In genomic region chr6:50526597-50527024, GRCm38 (mm10) we compare ENCODE assay signal across 8 mouse cellular contexts. TPM values are rescaled to one million over a fixed set of nuclear protein-coding genes. Genes with fewer than 3 reads are reported as not detected.
DNase-seq lines count a peak whose midpoint lies in the region; ATAC-seq and TF ChIP-seq lines count a peak whose summit lies in the region.
"Had no signal": no experiment of that assay in that cellular context is flagged by ENCODE, and none has a peak within 500 bp of the region (broad histone marks: within the 10 kb centered on the region; RNA-seq: fewer than 3 reads in every experiment).

No protein-coding gene starts in this region.

- no peak overlapping the region for H3ac ChIP-seq in C2C12 (ENCODE audit: control insufficient read depth, insufficient read length, low read depth)

- DNase-seq in G1E (ENCODE audit: low spot score): peak; percentile 32
- peak; percentile 42 for DNase-seq in cerebellum, adult 11-12 months
- DNase-seq in forebrain, postnatal 0 days: peak; percentile 87
- peak in 2 of 3 experiments; percentile 22 to 24 for DNase-seq in liver, embryonic 14.5 days (ENCODE audit: low read depth in 3 of 3, low spot score in 3 of 3)
- DNase-seq in retina, adult 2 months (ENCODE audit: low read depth, low spot score): peak; percentile 52
- DNase-seq: liver, embryonic 13.5 days had no signal

- H3K27me3 ChIP-seq in C2C12 (ENCODE audit: control insufficient read depth, insufficient read depth, insufficient read length) (no peaks in the 10 kb centered on the region), G1E (ENCODE audit: insufficient read depth, low read length) (peaks cover 21% of the 10 kb centered on the region)
- no peaks in the 10 kb centered on the region; the same call in 1 of the 2 replicates for H3K27me3 ChIP-seq in forebrain, postnatal 0 days (ENCODE audit: insufficient read depth, low read length)
- no peaks in the 10 kb centered on the region for H3K27me3 ChIP-seq in kidney, embryonic 14.5 days (ENCODE audit: control insufficient read depth, insufficient read depth, low read length)
- no peaks in the 10 kb centered on the region for H3K27me3 ChIP-seq in liver, embryonic 14.5 days (ENCODE audit: control insufficient read depth, insufficient read depth, low read length)

- 16% methylated on average over 7 of the region's 7 CpGs for WGBS in forebrain, postnatal 0 days
- WGBS in kidney, embryonic 14.5 days: 33% methylated on average over 7 of the region's 7 CpGs
- 27% methylated on average over 7 of the region's 7 CpGs for WGBS in liver, embryonic 14.5 days (ENCODE audit: insufficient replicate concordance)

- no peak overlapping the region for H3K4me2 ChIP-seq in forebrain, postnatal 0 days (ENCODE audit: low read depth)
- no peak overlapping the region for H3K4me2 ChIP-seq in kidney, embryonic 14.5 days (replicated peaks; ENCODE audit: low read depth, low read length)
- no peak overlapping the region for H3K4me2 ChIP-seq in liver, embryonic 14.5 days (ENCODE audit: low read depth)
- H3K4me2 ChIP-seq: liver, embryonic 13.5 days had no signal

- no peaks in the 10 kb centered on the region for H3K9me3 ChIP-seq in G1E (replicated peaks)
- no peaks in the 10 kb centered on the region for H3K9me3 ChIP-seq in forebrain, postnatal 0 days (ENCODE audit: low read length)
- no peaks in the 10 kb centered on the region for H3K9me3 ChIP-seq in kidney, embryonic 14.5 days (ENCODE audit: control insufficient read depth, low read length)
- no peaks in the 10 kb centered on the region for H3K9me3 ChIP-seq in liver, embryonic 14.5 days (ENCODE audit: control insufficient read depth, low read length)
- H3K9me3 ChIP-seq: liver, embryonic 13.5 days had no signal

- no peaks in the 10 kb centered on the region for H3K79me2 ChIP-seq in C2C12 (ENCODE audit: control insufficient read depth, insufficient read depth)

- no peak overlapping the region for H3K9ac ChIP-seq in forebrain, postnatal 0 days
- H3K9ac ChIP-seq in kidney, embryonic 14.5 days (ENCODE audit: low read depth, low read length): no peak overlapping the region
- H3K9ac ChIP-seq in liver, embryonic 14.5 days (replicated peaks): no peak overlapping the region
- H3K9ac ChIP-seq: liver, embryonic 13.5 days had no signal

- TF ChIP-seq EP300 in liver, embryonic 14.5 days (IDR thresholded peaks at IDR 0.05; ENCODE audit: low read depth): no peak

- H3K36me3 ChIP-seq in C2C12 (ENCODE audit: control insufficient read depth, insufficient read depth): no peaks in the 10 kb centered on the region
- H3K36me3 ChIP-seq in G1E (replicated peaks): no peaks in the 10 kb centered on the region
- no peaks in the 10 kb centered on the region for H3K36me3 ChIP-seq in forebrain, postnatal 0 days (ENCODE audit: insufficient read depth)
- no peaks in the 10 kb centered on the region for H3K36me3 ChIP-seq in kidney, embryonic 14.5 days (ENCODE audit: control insufficient read depth, insufficient read depth, low read length)
- H3K36me3 ChIP-seq in liver, embryonic 14.5 days (replicated peaks; ENCODE audit: control insufficient read depth, insufficient read depth, low read depth): no peaks in the 10 kb centered on the region
- H3K36me3 ChIP-seq: liver, embryonic 13.5 days had no signal

- H3K79me3 ChIP-seq in C2C12 (ENCODE audit: low read depth): no peaks in the 10 kb centered on the region

- peak; percentile 77 for TF ChIP-seq CTCF in C2C12 (IDR thresholded peaks at IDR 0.05; ENCODE audit: control insufficient read depth, insufficient read depth, insufficient read length)
- TF ChIP-seq CTCF in G1E (IDR thresholded peaks at IDR 0.05; ENCODE audit: low read depth, low read length): peak; percentile 92
- peak; percentile 98 for TF ChIP-seq CTCF in forebrain, postnatal 0 days (IDR thresholded peaks at IDR 0.05; ENCODE audit: low read depth)
- TF ChIP-seq CTCF in liver, embryonic 14.5 days (IDR thresholded peaks at IDR 0.05; ENCODE audit: low read depth): peak; percentile 91

- ATAC-seq in G1E (ENCODE audit: extremely low read depth, insufficient number of reproducible peaks, low FRiP score, poor library complexity, severe bottlenecking): no peak
- peak; percentile 58 for ATAC-seq in forebrain, postnatal 0 days
- ATAC-seq in kidney, embryonic 14.5 days (ENCODE audit: low FRiP score, low TSS enrichment): peak; percentile 53; the same call in 1 of the 2 replicates
- no peak for ATAC-seq in liver, embryonic 14.5 days (ENCODE audit: insufficient read depth)

- H3K27ac ChIP-seq in forebrain, postnatal 0 days (ENCODE audit: low read depth, low read length): no peak overlapping the region
- H3K27ac ChIP-seq in kidney, embryonic 14.5 days (ENCODE audit: low read depth, low read length): no peak overlapping the region
- H3K27ac ChIP-seq in liver, embryonic 14.5 days: no peak overlapping the region
- H3K27ac ChIP-seq: liver, embryonic 13.5 days had no signal

- no peak overlapping the region for H3K4me3 ChIP-seq in C2C12 (ENCODE audit: insufficient read depth, poor library complexity, severe bottlenecking)
- no peak overlapping the region for H3K4me3 ChIP-seq in G1E (ENCODE audit: low read depth, low read length)
- H3K4me3 ChIP-seq in forebrain, postnatal 0 days (ENCODE audit: low read depth, low read length): no peak overlapping the region
- no peak overlapping the region for H3K4me3 ChIP-seq in kidney, embryonic 14.5 days (ENCODE audit: low read length)
- H3K4me3 ChIP-seq in liver, embryonic 14.5 days (ENCODE audit: insufficient read depth in 1 of 2, low read depth in 2 of 2, low read length in 2 of 2): no peak overlapping the region
- H3K4me3 ChIP-seq: liver, embryonic 13.5 days had no signal

- H3K4me1 ChIP-seq in G1E (ENCODE audit: insufficient read depth, low read depth, low read length): no peaks in the 10 kb centered on the region
- H3K4me1 ChIP-seq in forebrain, postnatal 0 days (ENCODE audit: insufficient read depth): no peaks in the 10 kb centered on the region
- H3K4me1 ChIP-seq in kidney, embryonic 14.5 days (ENCODE audit: control insufficient read depth, insufficient read depth, low read length): no peaks in the 10 kb centered on the region
- H3K4me1 ChIP-seq in liver, embryonic 14.5 days (replicated peaks; ENCODE audit: control insufficient read depth in 2 of 2, insufficient read depth in 2 of 2, low read length in 1 of 2): no peaks in the 10 kb centered on the region
- H3K4me1 ChIP-seq: liver, embryonic 13.5 days had no signal

TF ChIP-seq in C2C12, 6 proteins besides CTCF, POLR2A, EP300 and RAD21:
- no peak for TF ChIP-seq USF1 (IDR thresholded peaks at IDR 0.05; ENCODE audit: low read depth)
- TF ChIP-seq MYOD1 (IDR thresholded peaks at IDR 0.05; ENCODE audit: control insufficient read depth, insufficient read length, low read depth): no peak

RNA-seq across cellular contexts. Expression of gene Cycs, which starts 39.7 kb away (rescaled TPM):
- polyA plus RNA-seq in C2C12 (2012; fragmentation: generic; extraction: Trizol) (65.5 TPM), G1E (2012) (4.2 and 9.9 TPM in 2 replicates)
- total RNA-seq in G1E (2014; fragmentation: Nextera tagmentation) (68.3 and 80.4 TPM in 2 replicates), G1E (2017) (64.5 and 81.3 TPM in 2 replicates)
- total RNA-seq in forebrain, postnatal 0 days (2014; rRNA removed): 48.8 and 74.0 TPM in 2 replicates
- polyA plus RNA-seq in forebrain, postnatal 0 days (2015; fragmentation: Nextera tagmentation; extraction: Ambion mirVana): 74.7 and 87.9 TPM in 2 replicates
- polyA plus RNA-seq in kidney, embryonic 14.5 days (2014; fragmentation: Nextera tagmentation; extraction: Ambion mirVana): 79.5 and 97.6 TPM in 2 replicates
- polyA plus RNA-seq in liver, embryonic 14.5 days (2012; rRNA removed): 8.9 and 21.6 TPM in 2 replicates
- 41.8 and 44.9 TPM in 2 replicates for polyA plus RNA-seq in liver, embryonic 14.5 days (2014; fragmentation: Nextera tagmentation; extraction: Ambion mirVana)

Comparison
In these comparisons a context has a peak if more than half of its experiments do, and no peak if none do; other contexts are left out.
1. ATAC-seq: peak in forebrain, postnatal 0 days (single experiment) and kidney, embryonic 14.5 days (single experiment); none in G1E (single experiment) and liver, embryonic 14.5 days (single experiment).
2. DNase-seq: peak in every context shown above with its lines; median percentile 87 in forebrain, postnatal 0 days; 52 in retina, adult 2 months; 42 in cerebellum, adult 11-12 months; 32 in G1E; 23 in liver, embryonic 14.5 days.
3. Peak in every context shown above with its lines, with median percentiles within 50 percentile points of each other: CTCF ChIP-seq.